Mouse (Mus musculus): ENCODE results near the gene Maip1.

Maip1 gene

GRCm38 (mm10) chr1:57428368-57429308, 22.5 kb downstream of the Maip1 start:
- in situ Hi-C loops (cut with MboI): loop anchor here (25.0 kb wide), 1 partner anchor 609 kb away; the partner anchor contains the start of gene Aox1

GRCm38 (mm10) chr1:57429786-57430483, 23.8 kb downstream of the Maip1 start:
- in situ Hi-C loops (cut with MboI): loop anchor here (25.0 kb wide), 1 partner anchor 607 kb away; the partner anchor contains the start of gene Aox1

GRCm38 (mm10) chr1:57433141-57433540, 27.0 kb downstream of the Maip1 start:
- in situ Hi-C loops (cut with MboI): loop anchor here (25.0 kb wide), 1 partner anchor 604 kb away; the partner anchor contains the start of gene Aox1

DNA sequence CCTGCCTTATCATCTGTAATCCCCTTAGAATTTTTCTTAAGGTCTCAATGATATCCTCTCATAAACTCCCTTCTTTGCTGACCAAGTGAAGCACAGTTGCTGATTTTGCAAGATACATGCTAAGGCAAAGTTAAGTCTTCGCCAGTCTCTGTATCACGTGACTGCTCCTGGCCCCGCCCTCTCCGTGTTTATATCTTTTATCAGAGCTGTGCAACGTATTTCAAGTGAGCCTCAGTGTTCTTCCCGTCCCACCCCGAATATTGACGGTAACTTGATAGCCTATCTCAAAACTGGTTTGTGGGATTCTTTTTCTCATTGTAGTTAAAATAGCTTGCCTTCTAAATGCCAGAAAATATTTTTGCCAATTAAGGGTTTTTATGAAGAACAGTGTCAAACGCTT, 30.3 kb downstream of the Maip1 start:
- in situ Hi-C loops (cut with MboI): loop anchor here (25.0 kb wide), 1 partner anchor 601 kb away; the partner anchor contains the start of gene Aox1

GRCm38 (mm10) chr1:57436954-57437353, 30.8 kb downstream of the Maip1 start:
- in situ Hi-C loops (cut with MboI): loop anchor here (25.0 kb wide), 1 partner anchor 600 kb away; the partner anchor contains the start of gene Aox1

- in situ Hi-C loops (cut with MboI): loop anchor here (25.0 kb wide), 1 partner anchor 598 kb away; the partner anchor contains the start of gene Aox1
Measured at GRCm38 (mm10) chr1:57439026-57439425, 32.9 kb downstream of the Maip1 start.

GRCm38 (mm10) chr1:57440771-57441170, 34.6 kb downstream of the Maip1 start:
- in situ Hi-C loops (cut with MboI): loop anchor here (25.0 kb wide), 1 partner anchor 597 kb away; the partner anchor contains the start of gene Aox1

DNA sequence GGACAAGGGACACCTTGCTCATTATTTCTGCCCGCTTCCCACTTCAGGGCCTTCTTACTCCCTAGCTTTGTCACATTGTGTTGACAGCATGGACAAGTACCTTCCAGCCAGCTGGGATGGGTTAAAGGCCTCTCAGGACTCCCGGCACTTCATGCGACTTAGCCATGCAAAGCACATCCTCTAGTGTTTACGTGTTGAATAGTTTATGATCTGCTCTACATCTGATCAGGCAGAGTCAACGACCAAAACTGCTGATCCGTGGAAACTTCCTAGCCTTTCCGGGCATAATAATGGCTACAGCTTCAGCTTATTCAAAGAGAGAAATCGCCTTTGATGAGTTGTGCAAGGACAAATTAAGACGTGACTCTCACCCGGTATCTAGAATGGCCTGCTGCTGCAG, 39.6 kb downstream of the Maip1 start:
- in situ Hi-C loops (cut with MboI): loop anchor here (25.0 kb wide), 1 partner anchor 592 kb away; the partner anchor contains the start of gene Aox1

DNA sequence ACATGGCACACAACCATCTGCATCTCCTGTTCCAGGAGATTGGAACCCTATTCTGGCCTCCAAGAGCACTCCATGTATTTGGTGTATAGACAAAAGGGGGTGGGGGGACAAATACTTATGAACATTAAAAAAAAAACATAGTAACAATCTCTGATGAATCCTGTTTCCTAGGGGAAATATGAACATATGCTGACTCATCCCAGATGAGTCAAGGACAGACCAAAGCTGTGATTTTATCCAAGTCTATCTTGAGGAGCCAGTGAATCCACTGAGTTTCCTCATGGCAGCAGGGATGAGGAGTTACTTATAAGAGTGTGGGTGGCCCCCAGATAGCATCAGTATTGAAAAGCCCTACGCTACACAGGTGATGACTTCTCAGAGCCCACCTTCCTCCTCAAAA, 44.1 kb downstream of the Maip1 start:
- in situ Hi-C loops (cut with MboI): no loop called here

- in situ Hi-C loops (cut with MboI): no loop called here
Measured at GRCm38 (mm10) chr1:57460305-57460940, 54.3 kb downstream of the Maip1 start.

Data from mature B cell (primary cell).